Mouse (Mus musculus) bone marrow macrophage, adult 2 months (primary cell): ENCODE data around the gene Sec14l1. TPM values are rescaled to one million over a fixed set of nuclear protein-coding genes. Genes with fewer than 3 reads are reported as not detected.

Source experiments
- H3K27ac ChIP-seq: 2 replicates; pipeline ENCODE4 v1.5.1; 2012; ENCODE audit warnings: low read depth, low read length; ENCODE audit not compliant: insufficient read depth
- H3K4me1 ChIP-seq: 2 replicates; pipeline ENCODE4 v1.6.1; 2012; ENCODE audit warnings: low read length; ENCODE audit not compliant: control insufficient read depth, insufficient read depth
- H3K4me3 ChIP-seq: 2 replicates; pipeline ENCODE4 v1.5.1; 2012; ENCODE audit warnings: mild to moderate bottlenecking, low read length, moderate library complexity; ENCODE audit not compliant: insufficient read depth
- CTCF ChIP-seq: IDR thresholded peaks from 2 replicates; pipeline ENCODE4 v1.5.1; 2012; ENCODE audit warnings: low read depth, mild to moderate bottlenecking, low read length, moderate library complexity
- POLR2A ChIP-seq: IDR thresholded peaks from 2 replicates; pipeline ENCODE4 v1.6.1; 2012; ENCODE audit warnings: mild to moderate bottlenecking, low read depth, low read length, borderline replicate concordance
- polyA plus RNA-seq: library from polyadenylated mRNA; stranded (reverse); fragments of >200 nt; gene quantifications from 2 replicates; pipeline ENCODE4 v1.2.4, GENCODE M21; 2012; ENCODE audit not compliant: missing spikeins, insufficient read depth, insufficient read length

Sec14l1 gene
- polyA plus RNA-seq, 1 experiment, result 132 TPM

DNA sequence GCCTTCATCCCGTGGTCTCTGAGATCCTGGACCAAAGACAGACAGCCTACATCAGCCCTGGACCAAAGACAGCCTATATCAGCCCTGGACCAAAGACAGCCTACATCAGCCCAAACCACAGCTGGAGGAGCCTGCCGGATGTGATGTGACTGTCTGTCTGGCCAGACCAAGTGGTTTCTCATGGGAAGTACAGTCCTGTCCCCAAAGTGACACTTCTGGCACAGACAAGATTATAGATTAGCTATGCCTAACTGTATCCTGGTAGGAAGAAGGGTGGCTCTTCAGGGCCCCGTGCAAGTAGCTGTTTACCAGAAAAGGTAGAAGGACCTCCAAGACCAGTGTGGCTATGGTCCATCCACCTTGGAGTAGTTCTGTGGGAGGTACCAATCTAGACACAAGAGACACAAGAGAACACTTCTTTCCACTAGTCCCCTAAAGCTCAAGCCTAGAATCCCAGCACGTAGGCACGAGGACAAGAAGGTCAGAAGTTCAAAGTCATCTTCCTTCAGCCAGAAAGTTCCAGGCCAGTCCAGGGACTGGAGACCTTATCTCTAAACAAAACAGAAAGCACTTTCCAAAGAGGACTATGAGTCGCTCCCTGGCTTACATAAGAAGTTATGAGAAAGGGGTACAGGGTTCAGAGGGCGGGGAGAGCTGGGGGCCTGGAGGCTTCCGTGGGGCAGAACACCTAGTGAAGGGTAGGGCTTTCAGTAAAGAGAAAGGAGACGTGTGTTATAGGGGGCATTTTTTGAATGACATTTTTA lies 27.8 kb upstream of the Sec14l1 start:
- peak overlapping the region; percentile 7 for H3K27ac ChIP-seq

GRCm38 (mm10) chr11:117088271-117088991 lies 26.5 kb upstream of the Sec14l1 start:
- Histone ChIP-seq H3K4me1 (peaks cover 44% of the 10 kb centered on the region), H3K4me3 (no peak overlapping the region), H3K27ac (peak overlapping the region; percentile 85)
- TF ChIP-seq POLR2A (no peak), CTCF (no peak)

More for the DNA sequence above, 27.8 kb upstream of the Sec14l1 start:
- no peak overlapping the region for H3K4me3 ChIP-seq
- TF ChIP-seq POLR2A (no peak), CTCF (no peak)
- H3K4me1 ChIP-seq, result peaks cover 50% of the 10 kb centered on the region

DNA sequence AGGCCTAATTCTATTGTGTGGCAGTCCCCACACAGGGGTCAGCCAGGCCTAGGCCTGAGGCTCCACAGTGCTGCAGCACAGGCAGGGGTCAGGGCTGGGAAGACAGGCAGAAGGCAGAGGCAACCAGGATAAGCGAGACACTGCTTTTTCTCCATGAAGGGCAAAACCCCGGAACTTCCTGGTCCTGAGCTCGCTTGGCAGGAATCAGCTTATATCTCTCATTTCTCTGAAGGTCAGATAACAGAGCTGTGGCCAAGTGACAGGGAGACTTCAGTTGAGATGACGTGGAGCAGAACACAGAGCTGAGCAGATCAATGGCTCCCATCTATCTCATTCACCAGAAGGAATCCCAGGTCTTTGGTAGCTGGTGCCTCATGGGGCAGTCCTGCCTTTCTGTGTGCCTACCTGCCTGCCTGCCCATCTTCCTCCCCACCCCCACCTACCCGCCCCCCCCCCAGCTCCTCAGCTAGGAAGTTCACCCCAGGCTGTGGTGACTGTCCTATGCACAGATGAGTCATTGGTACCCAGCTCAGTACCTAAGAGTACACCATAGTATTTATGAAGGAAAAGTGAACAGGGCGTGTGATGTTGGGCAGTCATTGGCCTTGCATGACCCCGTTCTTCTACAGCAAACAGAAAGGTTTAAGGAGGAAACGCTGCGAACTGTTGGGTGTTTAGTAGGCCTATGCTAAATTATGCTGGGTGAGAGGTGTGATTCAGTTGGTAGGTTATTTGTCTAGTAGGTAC lies 25.1 kb upstream of the Sec14l1 start:
- Histone ChIP-seq H3K27ac (0 out of 2 replicates have a peak overlapping the region, but pooled peaks have one; percentile 0), H3K4me1 (peaks cover 50% of the 10 kb centered on the region), H3K4me3 (no peak overlapping the region)
- TF ChIP-seq CTCF (no peak), POLR2A (no peak)

DNA sequence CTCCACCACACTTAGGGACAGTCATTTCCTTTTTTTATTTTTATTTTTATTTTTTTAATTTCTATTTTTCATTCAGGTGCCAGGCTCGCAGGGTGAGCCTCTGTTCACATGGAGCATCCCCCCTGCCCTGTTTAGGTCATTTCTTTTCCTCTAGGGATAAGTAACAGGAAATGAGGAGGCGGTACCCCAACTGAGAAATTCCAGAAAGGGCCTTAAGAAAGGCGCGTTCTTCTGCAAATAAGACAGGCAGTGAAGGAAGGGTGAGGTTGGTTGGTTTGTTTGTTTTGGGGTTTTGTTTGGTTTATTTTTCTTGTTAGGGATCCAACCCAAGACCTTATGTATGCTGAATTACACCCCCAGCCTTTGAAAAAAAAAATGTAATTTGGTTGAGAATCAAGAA lies 23.6 kb upstream of the Sec14l1 start:
- H3K27ac ChIP-seq, result no peak overlapping the region
- H3K4me3 ChIP-seq, result no peak overlapping the region
- no peak for TF ChIP-seq POLR2A
- no peak for TF ChIP-seq CTCF
- H3K4me1 ChIP-seq, result peaks cover 50% of the 10 kb centered on the region

DNA sequence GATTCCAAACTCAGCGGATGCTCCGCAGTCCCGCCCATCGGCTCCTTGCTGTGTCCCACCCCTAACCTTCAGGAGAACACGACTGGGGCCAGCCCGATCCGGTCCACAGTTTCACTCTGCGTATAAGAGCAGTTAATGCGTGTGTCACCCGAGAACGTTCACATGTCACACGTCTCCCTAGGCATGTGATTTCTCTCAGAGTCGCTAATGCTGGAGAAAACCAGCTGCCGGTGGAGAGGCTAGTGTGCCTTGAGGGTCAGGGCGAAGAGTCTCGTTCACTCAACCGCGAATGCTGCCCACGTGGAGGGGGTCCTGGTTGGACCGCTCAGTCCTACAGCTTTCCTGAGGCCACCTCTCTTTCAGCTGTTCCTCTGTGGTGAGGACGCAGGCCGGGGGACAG lies 23.1 kb upstream of the Sec14l1 start:
- TF ChIP-seq POLR2A (no peak), CTCF (no peak)
- H3K4me3 ChIP-seq, result no peak overlapping the region
- peaks cover 50% of the 10 kb centered on the region for H3K4me1 ChIP-seq
- no peak overlapping the region for H3K27ac ChIP-seq

GRCm38 (mm10) chr11:117092711-117093110 lies 22.3 kb upstream of the Sec14l1 start:
- TF ChIP-seq POLR2A (no peak), CTCF (no peak)
- Histone ChIP-seq H3K4me1 (peaks cover 42% of the 10 kb centered on the region), H3K4me3 (no peak overlapping the region), H3K27ac (no peak overlapping the region)

- no peak overlapping the region for H3K4me3 ChIP-seq
- H3K27ac ChIP-seq, result no peak overlapping the region
- peaks cover 36% of the 10 kb centered on the region for H3K4me1 ChIP-seq
- TF ChIP-seq CTCF (no peak), POLR2A (no peak)
Observed at GRCm38 (mm10) chr11:117093900-117094552, 20.9 kb upstream of the Sec14l1 start.

DNA sequence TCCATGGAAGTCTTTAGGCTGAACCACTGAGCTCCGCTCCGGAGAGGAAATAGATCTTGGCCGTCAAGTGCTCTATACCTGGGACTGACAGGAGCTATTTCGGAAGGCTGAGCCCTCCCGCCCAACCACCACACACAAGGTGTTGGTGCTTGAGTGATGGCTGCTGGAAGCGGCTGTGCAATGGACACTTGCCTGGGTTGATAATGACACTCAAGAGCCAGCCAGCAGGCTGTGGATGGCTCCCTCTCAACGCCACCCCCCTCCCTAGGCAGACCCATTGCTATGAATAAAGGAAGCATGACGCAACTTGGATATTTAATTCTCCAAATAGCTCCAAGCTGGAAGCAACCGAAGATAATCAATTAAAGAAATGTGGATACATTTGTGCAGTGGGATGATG lies 20.3 kb upstream of the Sec14l1 start:
- H3K27ac ChIP-seq, result no peak overlapping the region
- H3K4me1 ChIP-seq, result peaks cover 34% of the 10 kb centered on the region
- no peak overlapping the region for H3K4me3 ChIP-seq
- TF ChIP-seq POLR2A, result no peak
- no peak for TF ChIP-seq CTCF

DNA sequence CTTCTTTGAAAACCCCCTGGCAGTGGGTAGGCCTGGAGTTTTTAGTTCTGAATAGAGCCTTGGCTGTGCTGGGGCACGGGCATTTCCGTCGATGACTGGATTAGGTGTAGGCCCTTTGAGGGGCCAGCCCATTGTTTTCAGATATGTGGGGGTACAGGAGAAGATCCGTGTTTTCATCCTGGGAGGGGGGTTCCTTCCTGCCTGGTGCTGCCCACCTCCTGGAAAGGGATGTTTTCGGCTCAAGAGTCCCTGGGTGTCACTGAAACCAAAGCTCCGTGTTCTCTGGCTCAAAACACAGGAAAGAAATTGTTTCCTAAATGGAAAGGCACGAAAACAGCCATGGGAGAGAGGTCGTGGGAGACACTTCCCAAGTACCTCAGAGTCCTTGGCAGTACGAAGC lies 17.9 kb upstream of the Sec14l1 start:
- no peak overlapping the region for H3K27ac ChIP-seq
- no peak overlapping the region for H3K4me3 ChIP-seq
- TF ChIP-seq CTCF, result no peak
- H3K4me1 ChIP-seq, result peaks cover 36% of the 10 kb centered on the region

DNA sequence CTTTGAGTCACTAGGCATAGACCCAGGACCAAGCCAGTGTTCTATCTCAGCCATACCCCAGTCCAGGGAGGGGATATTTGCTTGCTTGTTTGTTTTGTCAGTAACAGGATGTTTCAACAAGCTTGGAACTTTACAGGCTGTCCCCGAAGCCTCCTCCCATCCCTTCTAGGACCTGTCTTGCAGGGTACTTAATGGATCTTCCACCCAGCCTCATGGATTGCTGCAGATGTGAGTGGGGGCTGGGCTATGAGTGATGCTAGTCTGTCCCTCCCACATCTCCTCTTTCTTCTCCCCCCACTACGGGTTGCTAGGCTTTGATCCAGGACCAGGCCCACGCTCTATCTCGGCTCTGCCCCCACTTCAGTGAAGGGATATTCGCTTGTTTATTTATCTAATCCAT lies 16.8 kb upstream of the Sec14l1 start:
- peaks cover 33% of the 10 kb centered on the region for H3K4me1 ChIP-seq
- no peak overlapping the region for H3K27ac ChIP-seq
- no peak overlapping the region for H3K4me3 ChIP-seq
- TF ChIP-seq POLR2A, result no peak
- no peak for TF ChIP-seq CTCF
